In the genomic region with DNA sequence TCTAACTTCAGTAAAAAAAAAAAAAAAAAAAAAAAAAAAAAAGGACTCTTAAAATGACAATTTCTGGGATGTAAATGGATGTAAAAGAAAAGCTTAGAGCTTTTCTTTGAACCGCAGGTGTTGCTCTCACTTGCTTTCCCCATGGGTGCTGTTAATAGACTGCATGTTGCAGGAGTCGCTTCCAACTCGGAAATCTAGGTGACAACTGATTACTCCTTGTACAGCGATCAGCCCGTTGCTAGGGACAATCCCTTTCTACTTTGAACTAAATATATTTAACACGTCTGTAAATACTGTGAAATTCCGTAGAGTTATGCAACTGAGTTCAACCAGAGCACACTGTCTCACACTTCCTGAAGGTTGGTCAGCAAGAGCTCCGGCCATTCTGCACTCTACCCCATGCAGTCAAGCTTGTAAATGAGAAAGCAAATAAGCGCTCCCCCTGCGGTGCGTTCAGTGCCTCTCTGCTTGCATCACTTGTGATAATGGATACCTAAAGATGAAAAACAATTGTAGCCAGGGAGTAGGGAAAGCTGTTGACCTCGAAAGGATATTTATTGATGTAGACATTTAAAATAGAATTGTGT, we compare ENCODE assay signal across 7 mouse cellular contexts.
A peak's percentile ranks its signal among the peaks of the same experiment; 100 is the strongest.
DNase-seq lines count a peak whose midpoint lies in the region; ATAC-seq and TF ChIP-seq lines count a peak whose summit lies in the region.

No protein-coding gene starts in this region.

- no peak for TF ChIP-seq CTCF in lung, embryonic 14.5 days (IDR thresholded peaks at IDR 0.05; ENCODE audit: low read depth)

- ATAC-seq in lung, embryonic 14.5 days (ENCODE audit: insufficient read depth), result peak; percentile 62; the same call in 1 of the 2 replicates
- peak; percentile 65 for ATAC-seq in forebrain, embryonic 11.5 days (replicated peaks; ENCODE audit: low FRiP score)
- 0 out of 2 replicates have a peak, but pooled peaks have one; percentile 58 for ATAC-seq in stomach, embryonic 14.5 days (ENCODE audit: insufficient number of reproducible peaks, insufficient read depth, low FRiP score, low read depth)

- peak; percentile 38 for DNase-seq in lung, embryonic 14.5 days
- no peak for DNase-seq in lung, postnatal 4 days
- DNase-seq in forebrain, embryonic 11.5 days (ENCODE audit: low spot score), result peak; percentile 58
- no peak for DNase-seq in limb, embryonic 10.5 days (ENCODE audit: low spot score)
- no peak for DNase-seq in spleen, postnatal 4 days (ENCODE audit: low spot score in 2 of 2)
- no peak for DNase-seq in ovary, adult 18-20 months (ENCODE audit: low spot score)

- no peaks in the 10 kb centered on the region for H3K4me1 ChIP-seq in lung, embryonic 14.5 days (ENCODE audit: insufficient read depth)
- no peaks in the 10 kb centered on the region for H3K4me1 ChIP-seq in forebrain, embryonic 11.5 days (replicated peaks; ENCODE audit: control insufficient read depth, insufficient read depth, low read length)
- no peaks in the 10 kb centered on the region for H3K4me1 ChIP-seq in limb, embryonic 10.5 days
- H3K4me1 ChIP-seq in stomach, embryonic 14.5 days (ENCODE audit: control insufficient read depth, insufficient read depth, low read length), result no peaks in the 10 kb centered on the region

- H3K27me3 ChIP-seq in lung, embryonic 14.5 days (ENCODE audit: insufficient read depth, low read length), result no peaks in the 10 kb centered on the region
- no peaks in the 10 kb centered on the region for H3K27me3 ChIP-seq in forebrain, embryonic 11.5 days (ENCODE audit: control insufficient read depth, insufficient read depth, low read length)
- no peaks in the 10 kb centered on the region for H3K27me3 ChIP-seq in limb, embryonic 10.5 days (ENCODE audit: low read depth, poor library complexity, severe bottlenecking)
- H3K27me3 ChIP-seq in stomach, embryonic 14.5 days (ENCODE audit: control insufficient read depth, insufficient read depth, low read length), result no peaks in the 10 kb centered on the region

- no peaks in the 10 kb centered on the region for H3K9me3 ChIP-seq in lung, embryonic 14.5 days (ENCODE audit: low read depth, low read length)
- no peaks in the 10 kb centered on the region for H3K9me3 ChIP-seq in forebrain, embryonic 11.5 days (ENCODE audit: control insufficient read depth, low read length)
- H3K9me3 ChIP-seq in limb, embryonic 10.5 days (replicated peaks), result no peaks in the 10 kb centered on the region
- no peaks in the 10 kb centered on the region for H3K9me3 ChIP-seq in stomach, embryonic 14.5 days (ENCODE audit: control insufficient read depth, low read depth, low read length)

- peak overlapping the region; percentile 48; the same call in 1 of the 2 replicates for H3K4me2 ChIP-seq in lung, embryonic 14.5 days
- H3K4me2 ChIP-seq in forebrain, embryonic 11.5 days (ENCODE audit: low read depth, low read length, severe bottlenecking), result peak overlapping the region; percentile 36
- peak overlapping the region; percentile 32 for H3K4me2 ChIP-seq in stomach, embryonic 14.5 days (replicated peaks; ENCODE audit: low read depth, low read length)

- H3K9ac ChIP-seq in lung, embryonic 14.5 days, result no peak overlapping the region
- H3K9ac ChIP-seq in forebrain, embryonic 11.5 days (ENCODE audit: low read length), result no peak overlapping the region
- H3K9ac ChIP-seq in stomach, embryonic 14.5 days (replicated peaks; ENCODE audit: low read depth, low read length), result no peak overlapping the region

- H3K27ac ChIP-seq in lung, embryonic 14.5 days (ENCODE audit: low read depth), result no peak overlapping the region
- no peak overlapping the region for H3K27ac ChIP-seq in forebrain, embryonic 11.5 days (ENCODE audit: low read depth, low read length)
- H3K27ac ChIP-seq in limb, embryonic 10.5 days, result no peak overlapping the region
- no peak overlapping the region for H3K27ac ChIP-seq in stomach, embryonic 14.5 days (ENCODE audit: low read length)

- 5% methylated on average over 12 of the region's 12 CpGs for WGBS in lung, embryonic 14.5 days
- WGBS in forebrain, embryonic 11.5 days, result 8% methylated on average over 12 of the region's 12 CpGs
- WGBS in limb, embryonic 10.5 days, result 14% methylated on average over 12 of the region's 12 CpGs
- WGBS in stomach, embryonic 14.5 days, result 13% methylated on average over 12 of the region's 12 CpGs

- no peaks in the 10 kb centered on the region for H3K36me3 ChIP-seq in lung, embryonic 14.5 days (ENCODE audit: insufficient read depth)
- H3K36me3 ChIP-seq in forebrain, embryonic 11.5 days (ENCODE audit: control insufficient read depth, insufficient read depth, low read length), result no peaks in the 10 kb centered on the region
- H3K36me3 ChIP-seq in limb, embryonic 10.5 days, result no peaks in the 10 kb centered on the region
- no peaks in the 10 kb centered on the region for H3K36me3 ChIP-seq in stomach, embryonic 14.5 days (ENCODE audit: control insufficient read depth, insufficient read depth, low read length)

- H3K4me3 ChIP-seq in lung, embryonic 14.5 days (ENCODE audit: low read depth, low read length), result no peak overlapping the region
- no peak overlapping the region for H3K4me3 ChIP-seq in forebrain, embryonic 11.5 days (ENCODE audit: low read depth, low read length)
- peak overlapping the region; percentile 17; the same call in 1 of the 2 replicates for H3K4me3 ChIP-seq in limb, embryonic 10.5 days
- H3K4me3 ChIP-seq in stomach, embryonic 14.5 days (ENCODE audit: low read depth, low read length), result no peak overlapping the region

Comparison
In these comparisons a context has a peak if more than half of its experiments do, and no peak if none do; other contexts are left out.
1. DNase-seq: peak in lung, embryonic 14.5 days (single experiment) and forebrain, embryonic 11.5 days (single experiment); none in lung, postnatal 4 days (0 of 2), limb, embryonic 10.5 days (single experiment), spleen, postnatal 4 days (0 of 2) and ovary, adult 18-20 months (single experiment).
2. Peak in every context shown above with its lines, with median percentiles within 50 percentile points of each other: ATAC-seq and H3K4me2 ChIP-seq.